Mouse (Mus musculus): ENCODE results near the gene Igfbp4. TPM values are rescaled to one million over a fixed set of nuclear protein-coding genes. Genes with fewer than 3 reads are reported as not detected.

Gene Igfbp4
- total and polyA plus RNA-seq, 3 experiments: 89.8 to 221 TPM; not detected in 1

- TF ChIP-seq ZNF384 (IDR thresholded peaks at IDR 0.05; ENCODE audit: low read depth, low read length) (no peak), USF2 (IDR thresholded peaks at IDR 0.05; ENCODE audit: borderline replicate concordance in 1 of 2, insufficient read depth in 1 of 2, low read depth in 1 of 2, low read length in 2 of 2) (no peak), UBTF (IDR thresholded peaks at IDR 0.05; ENCODE audit: borderline replicate concordance, insufficient read depth, low read depth, low read length) (no peak), SMC3 (IDR thresholded peaks at IDR 0.05; ENCODE audit: low read depth, low read length) (no peak), KAT2A (conservative IDR thresholded peaks at IDR 0.05; ENCODE audit: low read depth, low read length) (no peak), ETS1 (IDR thresholded peaks at IDR 0.05; ENCODE audit: low read depth, low read length) (no peak), MXI1 (IDR thresholded peaks at IDR 0.05; ENCODE audit: low read depth, low read length) (peak; percentile 71), POLR2AphosphoS2 (IDR thresholded peaks at IDR 0.05; ENCODE audit: low read length) (no peak), RCOR1 (IDR thresholded peaks at IDR 0.05; ENCODE audit: low read depth, low read length) (no peak), TCF12 (IDR thresholded peaks at IDR 0.05; ENCODE audit: low read depth, low read length) (no peak), TBP (IDR thresholded peaks at IDR 0.05; ENCODE audit: low read depth, low read length) (peak; percentile 83), ZKSCAN1 (IDR thresholded peaks at IDR 0.05; ENCODE audit: low read depth, low read length) (no peak), ZMIZ1 (IDR thresholded peaks at IDR 0.05; ENCODE audit: low read depth, low read length) (no peak), CHD1 (IDR thresholded peaks at IDR 0.05; ENCODE audit: low read depth, low read length) (no peak), MAFK (IDR thresholded peaks at IDR 0.05; ENCODE audit: borderline replicate concordance, low read depth, low read length) (no peak), POLR2A (IDR thresholded peaks at IDR 0.05; ENCODE audit: control insufficient read depth in 1 of 2, insufficient read depth in 1 of 2, low read depth in 1 of 2, low read length in 2 of 2, poor library complexity in 1 of 2) (peak in 1 of 2 experiments; percentile 71; a peak in 3 of 4 replicates), BHLHE40 (IDR thresholded peaks at IDR 0.05; ENCODE audit: borderline replicate concordance, low read depth, low read length) (no peak)
Observed at GRCm38 (mm10) chr11:99068455-99068854, 27.4 kb downstream of the Igfbp4 start (continued).

GRCm38 (mm10) chr11:99071866-99072265 is 30.8 kb downstream of the Igfbp4 start:
- Histone ChIP-seq H3K27ac (ENCODE audit: control insufficient read depth, low read depth, low read length) (no peak overlapping the region), H3K4me1 (ENCODE audit: control insufficient read depth in 1 of 2, insufficient read depth in 2 of 2, low read length in 2 of 2) (peaks cover 0 to 13% of the 10 kb centered on the region in 2 experiments; a peak in 2 of 4 replicates), H3K79me2 (ENCODE audit: control insufficient read depth, insufficient read depth, low read length, poor library complexity) (no peaks in the 10 kb centered on the region), H3K27me3 (ENCODE audit: control insufficient read depth in 1 of 2, insufficient read depth in 2 of 2, low read length in 2 of 2) (peaks cover under 1 to 5% of the 10 kb centered on the region in 2 experiments), H3K9ac (ENCODE audit: control insufficient read depth, low read depth, low read length, poor library complexity, severe bottlenecking) (no peak overlapping the region), H3K9me3 (replicated peaks; ENCODE audit: insufficient read depth, low read length) (no peaks in the 10 kb centered on the region), H3K36me3 (ENCODE audit: control insufficient read depth in 1 of 2, insufficient read depth in 2 of 2, low read length in 2 of 2) (peaks cover 0 to 2% of the 10 kb centered on the region in 2 experiments; a peak in 1 of 4 replicates), H3K4me3 (ENCODE audit: control insufficient read depth in 1 of 2, insufficient read depth in 1 of 2, low read depth in 2 of 2, low read length in 2 of 2) (no peak overlapping the region)
- TF ChIP-seq KAT2A (conservative IDR thresholded peaks at IDR 0.05; ENCODE audit: low read depth, low read length) (no peak), MXI1 (IDR thresholded peaks at IDR 0.05; ENCODE audit: low read depth, low read length) (no peak), NELFE (IDR thresholded peaks at IDR 0.05; ENCODE audit: low read depth, low read length) (no peak), GATA1 (IDR thresholded peaks at IDR 0.05; ENCODE audit: low read depth, low read length) (no peak), GABPA (IDR thresholded peaks at IDR 0.05; ENCODE audit: low read depth, low read length) (no peak), MAZ (IDR thresholded peaks at IDR 0.05; ENCODE audit: low read depth, low read length) (no peak)
- no peak for DNase-seq (ENCODE audit: low read depth, low spot score)
